Mouse (Mus musculus): ENCODE results near the gene Zfp423. TPM values are rescaled to one million over a fixed set of nuclear protein-coding genes. Genes with fewer than 3 reads are reported as not detected.

Gene Zfp423
- total RNA-seq, 1 experiment from 2014 or later: not detected

- no peak for ATAC-seq (ENCODE audit: extremely low read depth, insufficient number of reproducible peaks, low FRiP score, poor library complexity, severe bottlenecking)
Measured at GRCm38 (mm10) chr8:87723015-87723414, 236.4 kb downstream of the Zfp423 start.

DNA sequence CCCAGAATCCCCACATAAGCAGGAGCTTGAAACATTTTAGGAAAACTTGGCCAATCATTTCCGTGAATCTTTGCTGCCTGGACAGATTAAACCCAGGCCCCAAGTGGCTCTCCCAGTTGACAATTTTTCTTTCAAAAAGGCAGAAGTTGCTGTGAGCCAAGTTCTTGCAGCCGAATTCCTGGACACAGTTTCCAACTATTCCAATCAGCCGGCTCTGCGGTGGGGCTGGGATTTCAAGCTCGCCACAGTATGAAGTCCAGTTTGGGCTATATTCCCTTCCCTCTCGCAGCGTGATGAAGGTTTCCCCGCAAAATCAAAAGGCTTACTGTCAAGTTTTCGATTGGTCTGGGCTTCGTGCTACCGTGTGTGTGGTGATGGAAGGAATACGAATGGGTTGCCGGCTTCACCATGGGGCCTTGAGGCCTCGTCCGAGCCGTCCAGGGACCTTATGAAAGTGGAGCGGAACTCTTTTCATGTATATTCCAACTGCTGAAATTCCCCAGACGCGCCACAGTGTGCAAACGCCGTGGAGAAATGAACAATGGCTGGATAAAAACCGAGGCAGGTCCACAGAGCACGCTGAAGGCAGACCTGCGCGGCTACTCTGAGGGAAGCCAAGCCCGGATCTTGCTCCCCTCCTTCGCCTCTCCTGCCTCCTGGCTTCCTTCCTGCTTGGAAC, 240.1 kb downstream of the Zfp423 start:
- ATAC-seq (ENCODE audit: extremely low read depth, insufficient number of reproducible peaks, low FRiP score, poor library complexity, severe bottlenecking): no peak

- no peak for ATAC-seq (ENCODE audit: extremely low read depth, insufficient number of reproducible peaks, low FRiP score, poor library complexity, severe bottlenecking)
Measured at GRCm38 (mm10) chr8:87717445-87717844, 241.9 kb downstream of the Zfp423 start.

DNA sequence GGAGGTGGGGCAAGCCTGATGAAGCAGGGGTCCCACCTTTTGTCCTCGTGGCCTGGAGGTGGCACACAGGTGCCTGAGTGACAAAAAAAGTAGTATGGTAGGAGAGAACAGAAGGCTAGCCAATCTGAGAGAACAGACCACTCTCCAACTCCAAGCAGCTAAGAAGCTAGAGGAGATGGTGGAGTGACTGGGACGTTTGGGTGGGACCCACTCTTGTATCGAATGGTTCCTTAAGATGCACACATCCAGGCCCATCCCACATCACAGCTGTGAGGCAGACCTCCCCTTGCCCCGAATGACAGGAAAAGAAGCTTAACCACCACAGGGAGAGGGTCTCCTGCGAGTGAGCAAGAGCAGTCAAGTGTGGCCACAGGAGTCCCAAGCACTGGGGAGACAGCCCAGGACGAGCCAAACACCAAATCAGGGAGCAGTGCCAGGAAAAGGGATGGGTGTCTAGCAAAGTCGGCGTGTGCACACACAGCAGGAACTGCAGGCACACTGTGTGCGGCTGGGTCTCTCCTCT, 242.6 kb downstream of the Zfp423 start:
- ATAC-seq (ENCODE audit: extremely low read depth, insufficient number of reproducible peaks, low FRiP score, poor library complexity, severe bottlenecking): no peak

- ATAC-seq (ENCODE audit: extremely low read depth, insufficient number of reproducible peaks, low FRiP score, poor library complexity, severe bottlenecking): no peak
Measured at GRCm38 (mm10) chr8:87715731-87716682, 243.4 kb downstream of the Zfp423 start.

GRCm38 (mm10) chr8:87713946-87714345, 245.4 kb downstream of the Zfp423 start:
- ATAC-seq (ENCODE audit: extremely low read depth, insufficient number of reproducible peaks, low FRiP score, poor library complexity, severe bottlenecking): no peak

GRCm38 (mm10) chr8:87711955-87712354, 247.4 kb downstream of the Zfp423 start:
- no peak for ATAC-seq (ENCODE audit: extremely low read depth, insufficient number of reproducible peaks, low FRiP score, poor library complexity, severe bottlenecking)

GRCm38 (mm10) chr8:87708127-87708637, 251.2 kb downstream of the Zfp423 start:
- peak; percentile 77 for ATAC-seq (ENCODE audit: extremely low read depth, insufficient number of reproducible peaks, low FRiP score, poor library complexity, severe bottlenecking)

DNA sequence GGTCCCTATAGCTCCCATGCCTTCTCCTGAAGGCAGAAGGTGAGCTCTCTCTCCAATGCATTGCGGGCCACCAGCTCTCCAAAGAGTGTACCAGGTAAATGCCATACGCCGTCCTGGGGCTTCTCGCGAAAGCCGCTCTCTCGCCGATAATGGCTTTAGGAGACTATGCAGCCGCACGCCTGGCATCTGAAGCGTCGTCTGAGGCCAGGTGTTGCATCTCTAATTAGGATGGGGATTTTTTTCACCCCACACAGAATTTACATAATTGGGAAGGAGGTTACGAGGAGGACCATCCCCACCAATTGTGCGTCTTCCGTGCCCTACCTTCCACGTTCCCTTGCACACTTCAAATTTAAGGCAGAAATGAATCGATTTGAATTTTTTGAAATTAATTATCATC, 252.2 kb downstream of the Zfp423 start:
- ATAC-seq (ENCODE audit: extremely low read depth, insufficient number of reproducible peaks, low FRiP score, poor library complexity, severe bottlenecking): no peak

- ATAC-seq (ENCODE audit: extremely low read depth, insufficient number of reproducible peaks, low FRiP score, poor library complexity, severe bottlenecking): no peak
Measured at GRCm38 (mm10) chr8:87704756-87705155, 254.6 kb downstream of the Zfp423 start.

GRCm38 (mm10) chr8:87702790-87703311, 256.5 kb downstream of the Zfp423 start:
- ATAC-seq (ENCODE audit: extremely low read depth, insufficient number of reproducible peaks, low FRiP score, poor library complexity, severe bottlenecking): no peak

- ATAC-seq (ENCODE audit: extremely low read depth, insufficient number of reproducible peaks, low FRiP score, poor library complexity, severe bottlenecking): no peak
Measured at GRCm38 (mm10) chr8:87702051-87702521, 257.3 kb downstream of the Zfp423 start.

DNA sequence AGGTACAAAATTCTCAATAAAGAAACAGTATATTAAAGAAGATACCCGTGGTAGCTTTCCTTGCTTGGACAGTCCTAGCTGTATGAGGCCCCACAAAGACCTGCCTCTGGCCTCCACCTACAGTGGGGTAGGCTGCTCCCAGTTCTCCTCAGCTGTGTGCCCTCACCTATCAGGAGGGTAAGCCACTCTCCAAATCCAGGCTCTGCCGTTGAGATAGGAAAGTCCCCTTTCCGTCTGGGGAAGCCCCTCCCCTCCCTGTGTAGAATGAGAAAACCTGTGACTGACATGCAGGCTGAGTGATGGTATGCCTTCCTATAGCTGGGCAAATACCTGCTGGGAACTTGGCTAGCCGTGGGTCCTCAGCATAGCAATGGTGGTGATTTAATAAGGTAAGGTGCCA, 257.8 kb downstream of the Zfp423 start:
- no peak for ATAC-seq (ENCODE audit: extremely low read depth, insufficient number of reproducible peaks, low FRiP score, poor library complexity, severe bottlenecking)

DNA sequence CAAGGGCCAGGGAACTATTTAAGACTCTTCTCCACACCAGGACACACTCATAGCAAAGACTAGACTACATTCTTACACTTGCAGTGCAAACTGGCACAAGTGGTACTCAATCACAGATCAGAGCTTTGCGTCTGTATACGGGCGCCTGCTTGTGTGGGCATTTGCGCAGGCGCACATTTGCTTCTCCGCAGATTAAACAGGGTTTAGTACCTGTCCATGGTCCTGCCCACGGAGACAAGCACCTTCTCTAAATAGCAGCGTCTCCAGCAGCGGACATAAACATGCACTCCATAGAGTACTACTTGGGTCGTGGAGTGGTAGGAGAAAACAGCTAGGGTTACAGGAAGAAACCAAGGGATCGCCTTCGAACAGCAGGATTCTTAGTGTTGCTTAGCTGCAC, 259.1 kb downstream of the Zfp423 start:
- no peak for ATAC-seq (ENCODE audit: extremely low read depth, insufficient number of reproducible peaks, low FRiP score, poor library complexity, severe bottlenecking)

GRCm38 (mm10) chr8:87697127-87697526, 262.3 kb downstream of the Zfp423 start:
- no peak for ATAC-seq (ENCODE audit: extremely low read depth, insufficient number of reproducible peaks, low FRiP score, poor library complexity, severe bottlenecking)

DNA sequence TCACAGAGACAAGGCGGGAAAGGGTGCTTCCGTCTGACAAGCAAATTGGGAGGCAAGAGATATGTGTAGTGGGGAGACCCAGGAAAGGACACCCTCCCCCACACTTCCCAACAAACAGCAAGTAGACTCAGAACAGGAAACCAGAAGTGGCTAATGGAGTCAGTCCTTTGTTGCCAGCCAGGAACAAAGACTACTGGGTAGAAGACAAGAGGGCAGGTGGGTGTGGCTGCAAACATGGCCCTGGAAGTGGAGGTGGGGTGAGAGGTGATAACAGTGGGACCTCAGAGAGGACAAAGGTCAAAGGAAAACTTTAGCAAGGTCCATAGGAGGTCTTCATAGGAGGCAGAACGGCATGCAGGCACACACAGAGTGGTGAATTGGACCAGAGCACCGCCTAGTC, 265.7 kb downstream of the Zfp423 start:
- ATAC-seq (ENCODE audit: extremely low read depth, insufficient number of reproducible peaks, low FRiP score, poor library complexity, severe bottlenecking): no peak

DNA sequence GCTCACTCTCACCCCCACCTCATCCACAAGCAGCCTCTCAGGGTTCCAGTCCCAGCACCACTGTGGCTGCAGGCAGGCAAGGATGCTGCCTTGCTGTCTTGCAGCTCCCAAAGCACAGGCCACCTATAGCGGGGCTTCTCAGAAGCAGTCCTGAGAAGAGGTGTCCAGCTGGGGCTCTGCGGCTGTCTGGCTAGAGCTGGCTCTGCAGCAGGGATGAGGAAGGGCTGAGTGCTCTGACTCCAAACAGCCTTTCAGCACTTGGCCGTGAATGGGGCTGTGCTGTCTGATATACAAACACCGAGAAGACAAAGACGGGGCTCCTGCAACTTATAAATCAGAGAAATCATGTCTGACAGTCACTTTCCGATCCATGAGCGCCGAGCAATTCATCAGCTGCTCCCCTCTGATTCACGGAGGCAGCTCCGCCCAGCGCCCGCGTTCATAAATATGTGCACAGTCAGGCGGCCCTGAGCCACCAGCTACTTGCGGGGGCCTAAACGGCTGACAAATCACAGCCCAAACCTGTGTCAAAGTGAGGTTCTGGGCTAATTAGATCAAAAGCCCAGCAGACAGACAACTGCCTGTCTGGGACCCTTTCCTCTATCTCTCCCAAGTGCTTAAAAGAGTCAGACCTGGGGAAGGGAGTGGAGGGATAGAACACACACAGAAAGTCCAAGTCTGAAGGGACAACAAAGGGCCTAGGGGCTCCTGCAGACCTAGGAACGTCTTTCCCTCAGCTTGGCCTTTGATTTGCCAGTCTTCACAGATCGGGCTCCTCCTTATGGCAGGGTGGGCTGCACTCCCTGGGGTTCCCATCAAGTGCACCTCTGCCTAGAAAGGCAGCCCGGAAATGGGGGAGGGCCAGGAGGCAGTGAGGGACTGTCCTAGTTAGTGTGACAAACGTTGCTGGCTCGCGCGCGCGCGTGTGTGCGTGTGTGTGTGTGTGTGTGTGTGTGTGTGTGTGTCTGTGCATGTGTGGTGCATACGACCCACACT, 269.0 kb downstream of the Zfp423 start:
- ATAC-seq (ENCODE audit: extremely low read depth, insufficient number of reproducible peaks, low FRiP score, poor library complexity, severe bottlenecking): no peak

DNA sequence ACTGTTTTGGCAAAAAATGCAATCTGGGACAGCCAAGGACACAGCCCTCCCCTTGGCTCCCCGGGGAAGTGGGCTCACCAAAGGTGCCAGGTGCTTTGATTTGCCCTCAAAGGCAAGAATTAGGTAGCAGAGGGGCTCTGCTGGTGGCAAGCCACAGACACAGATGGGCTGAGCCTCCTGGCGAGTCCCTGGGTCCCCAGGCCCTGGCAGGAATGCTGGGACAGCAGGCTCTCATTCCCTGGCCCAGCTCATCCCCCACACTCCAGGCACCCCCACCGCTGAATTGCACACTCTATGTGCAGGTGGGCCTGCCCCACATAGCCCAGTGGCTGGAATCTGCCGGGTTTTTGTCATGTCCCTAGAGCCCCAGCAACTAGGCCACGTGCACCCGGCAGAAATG, 270.2 kb downstream of the Zfp423 start:
- no peak for ATAC-seq (ENCODE audit: extremely low read depth, insufficient number of reproducible peaks, low FRiP score, poor library complexity, severe bottlenecking)

Measured in neutrophil, adult 5-6 weeks (primary cell).